Mouse (Mus musculus): ENCODE data around the gene 4933427I04Rik.

DNA sequence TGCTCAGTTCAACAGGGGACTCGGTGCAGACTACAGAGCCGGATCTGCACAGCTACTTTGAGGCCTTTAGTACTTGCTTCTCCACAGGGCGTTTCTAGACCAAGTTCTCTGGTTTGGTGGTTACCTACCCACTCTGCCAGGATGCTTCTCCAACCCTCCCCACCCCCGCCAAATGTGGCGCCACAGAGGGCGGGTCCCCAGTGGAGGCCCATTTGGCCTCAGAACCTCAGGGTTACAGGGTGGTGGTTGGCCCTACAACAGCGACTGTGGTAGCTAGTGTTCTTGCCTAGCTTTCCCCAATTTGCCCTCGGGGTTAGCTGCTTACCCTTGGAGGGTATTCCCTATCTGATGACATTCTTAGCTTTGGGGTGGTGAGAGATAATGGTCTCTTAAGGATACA lies 17.4 kb upstream of the 4933427I04Rik start:
- TF ChIP-seq POLR2A (IDR thresholded peaks at IDR 0.05; ENCODE audit: insufficient read depth, low read depth, low read length) (no peak), CTCF (IDR thresholded peaks at IDR 0.05; ENCODE audit: insufficient read depth, low read depth, low read length) (no peak)

Data from olfactory bulb, adult 2 months (tissue).